Mouse (Mus musculus): ENCODE measurements around the gene Stip1. TPM values are rescaled to one million over a fixed set of nuclear protein-coding genes. Genes with fewer than 3 reads are reported as not detected.
"Not testable (repeated sequence)": the region's sequence is repeated elsewhere in the genome, so short reads cannot be mapped to it uniquely, and the experiment has no call there.

The Stip1 gene
- total RNA-seq, 2 experiments from 2014 or later: 80.7 to 91.9 TPM

GRCm38 (mm10) chr19:7066828-7067342 is 27.1 kb upstream of the Stip1 start:
- no peak for DNase-seq
- intact Hi-C loops (cut with DNase I): loop anchor here (1.0 to 10.0 kb wide), 3 partner anchors 100 to 358 kb away; no protein-coding TSS in a partner anchor

- intact Hi-C loops (cut with DNase I): loop anchor here (2.0 to 10.0 kb wide), 2 partner anchors 101 to 359 kb away; no protein-coding TSS in a partner anchor
- DNase-seq: no peak
These were observed 26.5 kb upstream of the Stip1 start for GRCm38 (mm10) chr19:7066034-7066827.

- DNase-seq: peak; percentile 80
- intact Hi-C loops (cut with DNase I): loop anchor here (10.0 kb wide), 1 partner anchor 360 kb away; no protein-coding TSS in a partner anchor
These were observed 24.8 kb upstream of the Stip1 start for GRCm38 (mm10) chr19:7064571-7064970.

- intact Hi-C loops (cut with DNase I): loop anchor here (10.0 kb wide), 1 partner anchor 362 kb away; no protein-coding TSS in a partner anchor
- DNase-seq: peak in 1 of 2 experiments; percentile 49
These were observed 23.1 kb upstream of the Stip1 start for GRCm38 (mm10) chr19:7062916-7063315.

- intact Hi-C loops (cut with DNase I): loop anchor here (10.0 kb wide), 1 partner anchor 363 kb away; no protein-coding TSS in a partner anchor
- no peak for DNase-seq
These were observed 22.3 kb upstream of the Stip1 start for GRCm38 (mm10) chr19:7062110-7062509.

- DNase-seq: no peak
- intact Hi-C loops (cut with DNase I): no loop called here
These were observed 18.8 kb upstream of the Stip1 start for GRCm38 (mm10) chr19:7058541-7058940.

GRCm38 (mm10) chr19:7057722-7058207 is 18.0 kb upstream of the Stip1 start:
- DNase-seq: peak; percentile 81 to 89
- intact Hi-C loops (cut with DNase I): no loop called here

GRCm38 (mm10) chr19:7057126-7057721 is 17.5 kb upstream of the Stip1 start:
- peak in 1 of 2 experiments; percentile 56 for DNase-seq

GRCm38 (mm10) chr19:7056248-7057087 is 16.7 kb upstream of the Stip1 start, which contains the start of gene Macrod1:
Gene Macrod1, plus strand, starts transcription at chr19:7056810.
- intact Hi-C loops (cut with DNase I): no loop called here
- DNase-seq: peak; percentile 81 to 83

More at GRCm38 (mm10) chr19:7057126-7057721, 17.5 kb upstream of the Stip1 start:
- intact Hi-C loops (cut with DNase I): no loop called here

GRCm38 (mm10) chr19:7055173-7055572 is 15.4 kb upstream of the Stip1 start:
- DNase-seq: peak in 1 of 2 experiments; percentile 43
- intact Hi-C loops (cut with DNase I): no loop called here

- intact Hi-C loops (cut with DNase I): no loop called here
- no peak for DNase-seq
These were observed 15.0 kb upstream of the Stip1 start for GRCm38 (mm10) chr19:7054772-7055171.

- intact Hi-C loops (cut with DNase I): not testable (repeated sequence)
These were observed 13.6 kb upstream of the Stip1 start for GRCm38 (mm10) chr19:7053382-7053781.

GRCm38 (mm10) chr19:7044706-7045105 is 4.9 kb upstream of the Stip1 start:
- intact Hi-C loops (cut with DNase I): no loop called here
- DNase-seq: no peak

More at GRCm38 (mm10) chr19:7053382-7053781, 13.6 kb upstream of the Stip1 start:
- not testable (repeated sequence) for DNase-seq

- DNase-seq: no peak
These were observed 4.5 kb upstream of the Stip1 start for GRCm38 (mm10) chr19:7044279-7044678.

GRCm38 (mm10) chr19:7041171-7041570 is 1.4 kb upstream of the Stip1 start:
- DNase-seq: no peak
- intact Hi-C loops (cut with DNase I): no loop called here

More at GRCm38 (mm10) chr19:7044279-7044678, 4.5 kb upstream of the Stip1 start:
- intact Hi-C loops (cut with DNase I): no loop called here

- intact Hi-C loops (cut with DNase I): no loop called here
These were observed 917 bp upstream of the Stip1 start for GRCm38 (mm10) chr19:7040637-7041130.

GRCm38 (mm10) chr19:7039088-7039720 is 563 bp downstream of the Stip1 start:
- intact Hi-C loops (cut with DNase I): loop anchor here (5.0 kb wide), 1 partner anchor 42 kb away; the partner anchor contains the start of genes Nudt22 and Trpt1

More at GRCm38 (mm10) chr19:7040637-7041130, 917 bp upstream of the Stip1 start:
- no peak for DNase-seq

GRCm38 (mm10) chr19:7034006-7034405 is 5.8 kb downstream of the Stip1 start:
- intact Hi-C loops (cut with DNase I): no loop called here
- DNase-seq: no peak

More at GRCm38 (mm10) chr19:7039088-7039720, 563 bp downstream of the Stip1 start:
- DNase-seq: no peak

GRCm38 (mm10) chr19:7029531-7029930 is 10.2 kb downstream of the Stip1 start:
- intact Hi-C loops (cut with DNase I): no loop called here
- no peak for DNase-seq
